Mouse (Mus musculus) skeletal muscle tissue, postnatal 0 days (tissue): ENCODE data around the gene Fgd5. TPM values are rescaled to one million over a fixed set of nuclear protein-coding genes. Genes with fewer than 3 reads are reported as not detected.

Experiments used
- polyA plus RNA-seq: library from polyadenylated mRNA; unstranded; fragments of >200 nt; fragmentation: Nextera tagmentation; extraction: Ambion mirVana; gene quantifications from 2 replicates; pipeline ENCODE4 v1.2.1, GENCODE M21; 2015

The Fgd5 gene
- polyA plus RNA-seq, result 6.9 and 7.3 TPM in 2 replicates

GRCm38 (mm10) chr6:91978371-91979300, at the start of gene Fgd5:
Gene Fgd5 (plus strand): TSS chr6:91978878.

GRCm38 (mm10) chr6:92091130-92091591, 112.5 kb downstream of the Fgd5 start, which contains the start of gene Nr2c2:
Gene Nr2c2 (plus strand): TSS chr6:92091390.

Other genes with a start within 250 kb of the Fgd5 start
- gene Grip2, start 151.6 kb upstream of the Fgd5 start, polyA plus RNA-seq, result 7.9 and 12.6 TPM in 2 replicates
- gene Ccdc174, start 100.8 kb upstream of the Fgd5 start, polyA plus RNA-seq, result 18.3 and 21.9 TPM in 2 replicates
- gene 4930590J08Rik, start 76.1 kb upstream of the Fgd5 start, polyA plus RNA-seq, result 0.09 and 0.17 TPM in 2 replicates
- gene Nr2c2, start 112.5 kb downstream of the Fgd5 start, polyA plus RNA-seq, result 7.2 and 8.8 TPM in 2 replicates
- 33.9 and 42.9 TPM in 2 replicates for gene Mrps25, start 205.2 kb downstream of the Fgd5 start, polyA plus RNA-seq
- gene Rbsn, start 236.0 kb downstream of the Fgd5 start, polyA plus RNA-seq, result 12.8 and 15.2 TPM in 2 replicates